Mouse (Mus musculus): ENCODE measurements around the gene Gm10340.
"Not testable (repeated sequence)": the region's sequence is repeated elsewhere in the genome, so short reads cannot be mapped to it uniquely, and the experiment has no call there.

DNA sequence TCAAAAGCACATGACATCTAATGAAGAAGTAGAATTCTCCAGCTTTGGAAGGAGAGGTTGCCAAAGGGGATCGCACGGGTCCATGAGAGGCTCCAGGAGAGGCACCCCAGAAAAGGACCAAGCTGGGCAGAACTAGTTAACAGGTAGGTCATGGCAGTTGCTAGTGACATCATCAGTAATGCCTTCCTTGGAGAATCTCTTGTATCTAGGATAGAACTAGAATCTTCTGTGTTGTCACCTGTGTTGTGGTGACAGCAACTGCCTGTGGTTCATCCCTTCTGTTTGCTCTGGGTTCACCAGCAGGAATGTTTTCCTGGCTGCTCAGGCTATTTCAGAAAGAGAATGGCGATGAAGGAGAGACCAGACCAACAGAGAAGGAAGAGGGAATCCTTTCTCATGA is at the start of gene Gm10340:
- not testable (repeated sequence) for TF ChIP-seq CTCF (IDR thresholded peaks at IDR 0.05; ENCODE audit: control insufficient read depth, insufficient read depth, insufficient read length); MAX (IDR thresholded peaks at IDR 0.05)

Data from C2C12 (cell line).